Mouse (Mus musculus): Measurements from ENCODE around the gene Tango6.

DNA sequence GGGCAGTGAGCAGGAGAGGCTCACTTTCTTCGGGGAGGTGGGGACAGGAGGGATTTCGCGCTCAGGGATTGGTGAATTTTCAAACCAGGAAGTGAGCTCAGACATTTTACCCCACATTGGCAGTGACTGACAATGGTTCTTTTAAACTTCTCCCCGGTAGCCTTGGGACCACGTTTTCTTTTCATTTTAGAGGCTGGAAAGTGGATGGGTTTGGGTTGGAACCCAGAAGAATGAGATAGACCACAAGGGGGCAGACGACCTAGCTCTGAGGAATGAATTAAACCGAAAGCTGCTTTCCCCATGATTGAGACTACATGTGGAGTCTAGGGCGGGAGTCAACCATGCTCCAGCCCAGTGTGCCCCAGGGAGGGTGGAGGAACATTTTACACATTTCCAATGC lies 8.0 kb upstream of the Tango6 start:
- TF ChIP-seq CTCF (IDR thresholded peaks at IDR 0.05; ENCODE audit: extremely low read depth, insufficient read length, insufficient replicate concordance, low read depth, low read length) (no peak), POLR2A (IDR thresholded peaks at IDR 0.05; ENCODE audit: low read depth, low read length) (no peak)
